ENCODE assay signal across 16 mouse cellular contexts in genomic region chr1:71865670-71866069, GRCm38 (mm10).
DNase-seq lines count a peak whose midpoint lies in the region; TF ChIP-seq lines count a peak whose summit lies in the region.
"Had no signal": no experiment of that assay in that cellular context is flagged by ENCODE, and none has a peak within 500 bp of the region (broad histone marks: within the 10 kb centered on the region; RNA-seq: fewer than 3 reads in every experiment).

No protein-coding gene starts in this region.

- TF ChIP-seq POLR2A in kidney, adult 2 months (IDR thresholded peaks at IDR 0.05; ENCODE audit: low read depth, low read length): no peak

- no peak overlapping the region for H3K27ac ChIP-seq in kidney, adult 2 months (ENCODE audit: insufficient read depth, low read depth, low read length)
- H3K27ac ChIP-seq: hindbrain, postnatal 0 days; liver, embryonic 12.5 days; lung, embryonic 15.5 days; midbrain, embryonic 13.5 days had no signal

- H3K36me3 ChIP-seq in kidney, adult 2 months (ENCODE audit: control insufficient read depth, insufficient read depth, low read length): no peaks in the 10 kb centered on the region
- H3K36me3 ChIP-seq: heart, embryonic 13.5 days; liver, embryonic 12.5 days; lung, embryonic 15.5 days; midbrain, embryonic 13.5 days had no signal

- peak; percentile 10 for DNase-seq in kidney, adult 2 months
- no peak for DNase-seq in kidney, adult 18-20 months
- peak; percentile 8 for DNase-seq in MN1 (ENCODE audit: low spot score)
- DNase-seq in forelimb bud, embryonic 11.5 days (ENCODE audit: low read depth, low spot score): peak; percentile 54
- DNase-seq in mesoderm, embryonic 11.5 days (ENCODE audit: low read depth, low spot score): peak; percentile 58
- no peak for DNase-seq in layer of hippocampus, adult 9-11 months
- DNase-seq in cerebellum, adult 8-10 months: no peak
- DNase-seq: adrenal gland, adult 2 months; cerebellum, adult 11 months; heart, postnatal 4 days; retina, postnatal 1 day had no signal

- no peaks in the 10 kb centered on the region for H3K4me1 ChIP-seq in kidney, adult 2 months (ENCODE audit: control insufficient read depth, insufficient read depth, low read length)
- H3K4me1 ChIP-seq: liver, embryonic 12.5 days; lung, embryonic 15.5 days; midbrain, embryonic 13.5 days had no signal

- WGBS in kidney, adult 2 months: 8% methylated on average over 4 of the region's 4 CpGs

- no peaks in the 10 kb centered on the region for H3K27me3 ChIP-seq in kidney, adult 2 months (replicated peaks; ENCODE audit: control insufficient read depth, insufficient read depth, low read length)
- H3K27me3 ChIP-seq: heart, embryonic 13.5 days; liver, embryonic 12.5 days; lung, embryonic 15.5 days; midbrain, embryonic 13.5 days had no signal

- H3K4me3 ChIP-seq in kidney, adult 2 months (ENCODE audit: insufficient read depth, low read depth, low read length): no peak overlapping the region
- H3K4me3 ChIP-seq: heart, embryonic 13.5 days; liver, embryonic 12.5 days; lung, embryonic 15.5 days; midbrain, embryonic 13.5 days had no signal

- no peak for TF ChIP-seq CTCF in kidney, adult 2 months (conservative IDR thresholded peaks at IDR 0.05; ENCODE audit: insufficient read depth, insufficient read length, low read depth, low read length)

Comparison
In these comparisons a context has a peak if more than half of its experiments do, and no peak if none do; other contexts are left out.
1. DNase-seq: peak in kidney, adult 2 months (single experiment), MN1 (single experiment), forelimb bud, embryonic 11.5 days (single experiment) and mesoderm, embryonic 11.5 days (single experiment); none in kidney, adult 18-20 months (single experiment), layer of hippocampus, adult 9-11 months (single experiment) and cerebellum, adult 8-10 months (single experiment).